ENCODE assay signal across 8 mouse cellular contexts in the genomic region with DNA sequence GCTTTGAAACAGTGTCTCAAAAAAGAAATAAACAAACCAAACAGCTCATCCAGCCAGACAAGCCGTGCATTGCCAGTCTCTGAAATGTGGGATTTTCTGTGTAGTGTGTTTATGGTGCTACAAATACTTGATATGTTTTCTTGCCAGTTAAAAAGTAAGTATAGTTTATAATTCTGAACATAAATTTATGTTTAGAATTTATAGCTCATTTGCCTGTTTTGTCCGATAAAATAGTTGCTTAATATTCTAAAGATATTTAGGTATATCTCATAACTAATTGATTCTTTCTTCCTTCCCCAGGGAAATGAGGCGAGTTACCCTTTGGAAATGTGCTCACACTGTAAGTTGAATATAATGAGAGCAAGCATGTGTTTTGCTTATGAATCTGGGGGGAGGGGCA. TPM values are rescaled to one million over a fixed set of nuclear protein-coding genes. Genes with fewer than 3 reads are reported as not detected.
DNase-seq lines count a peak whose midpoint lies in the region; ATAC-seq and TF ChIP-seq lines count a peak whose summit lies in the region.

A gene (plus strand): TSS at position 301 of the 400 bp plus-strand sequence.

- H3K9me3 ChIP-seq in forebrain, embryonic 10.5 days: 0 out of 2 replicates have a peak, but pooled peaks cover 2% of the 10 kb centered on the region
- no peaks in the 10 kb centered on the region for H3K9me3 ChIP-seq in intestine, postnatal 0 days (ENCODE audit: control insufficient read depth)
- no peaks in the 10 kb centered on the region for H3K9me3 ChIP-seq in stomach, embryonic 16.5 days (replicated peaks; ENCODE audit: control insufficient read depth, low read length)

- 93% methylated on average over 3 of the region's 3 CpGs for WGBS in thymus, adult 2 months
- 99% methylated on average over 3 of the region's 3 CpGs for whole genome bisulfite sequencing in forebrain, embryonic 10.5 days
- 77% methylated on average over 3 of the region's 3 CpGs for WGBS in intestine, postnatal 0 days
- WGBS in stomach, embryonic 16.5 days: 71% methylated on average over 3 of the region's 3 CpGs

- H3K4me2 ChIP-seq in intestine, postnatal 0 days (replicated peaks; ENCODE audit: low read depth): no peak within 1 kb of the TSS
- H3K4me2 ChIP-seq in stomach, embryonic 16.5 days (ENCODE audit: low read depth, low read length): no peak within 1 kb of the TSS

- no peak within 1 kb of the TSS for H3K9ac ChIP-seq in intestine, postnatal 0 days (ENCODE audit: low read depth, low read length)
- no peak within 1 kb of the TSS for H3K9ac ChIP-seq in stomach, embryonic 16.5 days (ENCODE audit: low read length)

- no peak within 1 kb of the TSS for H3K4me3 ChIP-seq in thymus, adult 2 months (ENCODE audit: control insufficient read depth, insufficient read depth, low read length)
- no peak within 1 kb of the TSS for H3K4me3 ChIP-seq in forebrain, embryonic 10.5 days
- H3K4me3 ChIP-seq in intestine, postnatal 0 days (ENCODE audit: low read depth, low read length): no peak within 1 kb of the TSS
- no peak within 1 kb of the TSS for H3K4me3 ChIP-seq in stomach, embryonic 16.5 days (replicated peaks; ENCODE audit: low read length)

- DNase-seq in thymus, adult 2 months: no peak
- DNase-seq in thymus, postnatal 10 days (ENCODE audit: low spot score in 2 of 2): no peak
- DNase-seq in forebrain, embryonic 10.5 days (ENCODE audit: extremely low spot score, low spot score): no peak
- no peak for DNase-seq in cerebellum, adult 8-10 months
- DNase-seq in thymus, postnatal 25 days: no peak

- H3K36me3 ChIP-seq in thymus, adult 2 months (ENCODE audit: control insufficient read depth, insufficient read depth, low read length): no peaks in the 10 kb centered on the region
- peaks cover 12% of the 10 kb centered on the region for H3K36me3 ChIP-seq in forebrain, embryonic 10.5 days (replicated peaks)
- H3K36me3 ChIP-seq in intestine, postnatal 0 days (ENCODE audit: control insufficient read depth, insufficient read depth): peaks cover 4% of the 10 kb centered on the region; the same call in 1 of the 2 replicates
- no peaks in the 10 kb centered on the region for H3K36me3 ChIP-seq in stomach, embryonic 16.5 days (ENCODE audit: control insufficient read depth, insufficient read depth, low read length)

- H3K27me3 ChIP-seq in thymus, adult 2 months (ENCODE audit: control insufficient read depth, insufficient read depth, low read length): no peaks in the 10 kb centered on the region
- H3K27me3 ChIP-seq in forebrain, embryonic 10.5 days (ENCODE audit: poor library complexity, severe bottlenecking): no peaks in the 10 kb centered on the region
- H3K27me3 ChIP-seq in intestine, postnatal 0 days (replicated peaks; ENCODE audit: control insufficient read depth, insufficient read depth, low read length): no peaks in the 10 kb centered on the region
- no peaks in the 10 kb centered on the region for H3K27me3 ChIP-seq in stomach, embryonic 16.5 days (ENCODE audit: control insufficient read depth, insufficient read depth, low read length)

- no peak for ATAC-seq in intestine, postnatal 0 days
- ATAC-seq in stomach, embryonic 16.5 days (ENCODE audit: insufficient read depth, low FRiP score): no peak
- no peak for ATAC-seq in erythroid progenitor cell, adult 5-6 weeks (replicated peaks; ENCODE audit: low FRiP score, poor library complexity, severe bottlenecking)

- H3K4me1 ChIP-seq in thymus, adult 2 months (replicated peaks; ENCODE audit: control insufficient read depth, insufficient read depth, low read length): no peaks in the 10 kb centered on the region; the same call in 1 of the 2 replicates
- no peaks in the 10 kb centered on the region for H3K4me1 ChIP-seq in forebrain, embryonic 10.5 days
- H3K4me1 ChIP-seq in intestine, postnatal 0 days (replicated peaks; ENCODE audit: control insufficient read depth, insufficient read depth, low read length): no peaks in the 10 kb centered on the region
- peaks cover 6% of the 10 kb centered on the region; the same call in 1 of the 2 replicates for H3K4me1 ChIP-seq in stomach, embryonic 16.5 days (ENCODE audit: control insufficient read depth, insufficient read depth, low read length)

- no peak for TF ChIP-seq POLR2A in thymus, adult 2 months (IDR thresholded peaks at IDR 0.05; ENCODE audit: control insufficient read depth, extremely low read depth, insufficient read depth, low read length, poor library complexity)

- no peak within 1 kb of the TSS for H3K27ac ChIP-seq in thymus, adult 2 months (ENCODE audit: control insufficient read depth, insufficient read depth, low read length)
- no peak within 1 kb of the TSS for H3K27ac ChIP-seq in forebrain, embryonic 10.5 days
- no peak within 1 kb of the TSS for H3K27ac ChIP-seq in intestine, postnatal 0 days (ENCODE audit: low read depth, low read length)
- no peak within 1 kb of the TSS for H3K27ac ChIP-seq in stomach, embryonic 16.5 days (ENCODE audit: low read length)

- TF ChIP-seq CTCF in thymus, adult 2 months (IDR thresholded peaks at IDR 0.05; ENCODE audit: borderline replicate concordance, control insufficient read depth, extremely low read depth, insufficient read depth, low read length, poor library complexity): no peak
- TF ChIP-seq CTCF in intestine, postnatal 0 days (IDR thresholded peaks at IDR 0.05; ENCODE audit: low read depth): no peak

RNA-seq across cellular contexts. Expression of the gene that starts here (rescaled TPM):
- 13.9 and 15.5 TPM in 2 replicates for polyA plus RNA-seq in thymus, adult 2 months (2012; rRNA removed)
- 28.8 TPM in 2 replicates for polyA plus RNA-seq in forebrain, embryonic 10.5 days (2016; fragmentation: Nextera tagmentation; extraction: Ambion mirVana)
- polyA plus RNA-seq in intestine, postnatal 0 days (2015; fragmentation: Nextera tagmentation; extraction: Ambion mirVana): 10.9 and 11.7 TPM in 2 replicates
- 24.6 and 26.4 TPM in 2 replicates for polyA plus RNA-seq in stomach, embryonic 16.5 days (2015; fragmentation: Nextera tagmentation; extraction: Ambion mirVana)
- 10.5 and 13.3 TPM in 2 replicates for total RNA-seq in erythroid progenitor cell, adult 5-6 weeks (2015; ENCODE audit: low replicate concordance)
- 4.7 and 8.2 TPM in 2 replicates for total RNA-seq in erythroid progenitor cell, adult 5-6 weeks (2017; ENCODE audit: low replicate concordance)
